Mouse (Mus musculus): Measurements from ENCODE around the gene Rcor3. TPM values are rescaled to one million over a fixed set of nuclear protein-coding genes. Genes with fewer than 3 reads are reported as not detected.
A peak's percentile ranks its signal among the peaks of the same experiment; 100 is the strongest.

Gene Rcor3
- total RNA-seq, 2 experiments from 2014 or later: 19.7 to 20.6 TPM

GRCm38 (mm10) chr1:192094451-192095170 is 43.3 kb downstream of the Rcor3 start:
- peak; percentile 52 to 55 for DNase-seq (ENCODE audit: low spot score in 2 of 2)

- DNase-seq (ENCODE audit: low spot score in 2 of 2): peak; percentile 76 to 80
Measured at GRCm38 (mm10) chr1:192092879-192093660, 44.8 kb downstream of the Rcor3 start.

- DNase-seq (ENCODE audit: low spot score in 2 of 2): peak; percentile 97
Measured at GRCm38 (mm10) chr1:192091806-192092772, 45.8 kb downstream of the Rcor3 start, which contains the start of gene Traf5. Gene Traf5, minus strand, starts transcription at chr1:192092559.

- peak in 1 of 2 experiments; percentile 13 for DNase-seq (ENCODE audit: low spot score in 2 of 2)
Measured at GRCm38 (mm10) chr1:192090689-192091567, 46.9 kb downstream of the Rcor3 start.

- DNase-seq (ENCODE audit: low spot score in 2 of 2): no peak
Measured at GRCm38 (mm10) chr1:192090281-192090680, 47.6 kb downstream of the Rcor3 start.

- DNase-seq (ENCODE audit: low spot score in 2 of 2): no peak
Measured at GRCm38 (mm10) chr1:192089208-192090166, 48.4 kb downstream of the Rcor3 start.

- DNase-seq (ENCODE audit: low spot score in 2 of 2): no peak
Measured at GRCm38 (mm10) chr1:192088011-192088410, 49.9 kb downstream of the Rcor3 start.

- no peak for DNase-seq (ENCODE audit: low spot score in 2 of 2)
Measured at GRCm38 (mm10) chr1:192087098-192087497, 50.8 kb downstream of the Rcor3 start.

GRCm38 (mm10) chr1:192086279-192087037 is 51.4 kb downstream of the Rcor3 start:
- DNase-seq (ENCODE audit: low spot score in 2 of 2): no peak

- DNase-seq (ENCODE audit: low spot score in 2 of 2): no peak
Measured at GRCm38 (mm10) chr1:192085218-192085617, 52.6 kb downstream of the Rcor3 start.

GRCm38 (mm10) chr1:192082646-192083045 is 55.2 kb downstream of the Rcor3 start:
- no peak for DNase-seq (ENCODE audit: low spot score in 2 of 2)

GRCm38 (mm10) chr1:192081129-192081528 is 56.7 kb downstream of the Rcor3 start:
- no peak for DNase-seq (ENCODE audit: low spot score in 2 of 2)

- no peak for DNase-seq (ENCODE audit: low spot score in 2 of 2)
Measured at GRCm38 (mm10) chr1:192079121-192079520, 58.7 kb downstream of the Rcor3 start.

- DNase-seq (ENCODE audit: low spot score in 2 of 2): no peak
Measured at GRCm38 (mm10) chr1:192078406-192078805, 59.5 kb downstream of the Rcor3 start.

- DNase-seq (ENCODE audit: low spot score in 2 of 2): no peak
Measured at GRCm38 (mm10) chr1:192076796-192077535, 60.9 kb downstream of the Rcor3 start.

- DNase-seq (ENCODE audit: low spot score in 2 of 2): no peak
Measured at GRCm38 (mm10) chr1:192076101-192076500, 61.8 kb downstream of the Rcor3 start.

- DNase-seq (ENCODE audit: low spot score in 2 of 2): no peak
Measured at GRCm38 (mm10) chr1:192074824-192075223, 63.0 kb downstream of the Rcor3 start.

Measured in adrenal gland, adult 18-20 months (tissue).